Mouse (Mus musculus): ENCODE results near the gene Tmed10.

GRCm38 (mm10) chr12:85291541-85291940, 83.1 kb downstream of the Tmed10 start:
- no peak for TF ChIP-seq POU5F1 (IDR thresholded peaks at IDR 0.05; ENCODE audit: borderline replicate concordance, low read length)
- no peak for TF ChIP-seq CTCF (conservative IDR thresholded peaks at IDR 0.05; ENCODE audit: low read length)
- no peak for TF ChIP-seq NANOG (IDR thresholded peaks at IDR 0.05; ENCODE audit: borderline replicate concordance, low read length)

Measured in E14TG2a.4 (cell line).